Mouse (Mus musculus) lung, postnatal 0 days (tissue): ENCODE measurements around the gene Ap3d1. TPM values are rescaled to one million over a fixed set of nuclear protein-coding genes. Genes with fewer than 3 reads are reported as not detected.

Experiments
- ATAC-seq: fragments of 200-750 bp; cut with Nextera tagmentation; 2 replicates; pipeline ENCODE4 v1.8.0; 2017; ENCODE audit warnings: moderate library complexity
- DNase-seq: peaks from one replicate; pipeline ENCODE4 v3.0.0-alpha.2; 2016; ENCODE audit warnings: low spot score
- H3K27ac ChIP-seq: fragments of 300-500 bp; sonication (generic); 2 replicates; pipeline ENCODE4 v1.5.1; 2014; ENCODE audit warnings: antibody characterized with exemption, mild to moderate bottlenecking, low read length, mixed read lengths
- H3K27me3 ChIP-seq: fragments of 300-500 bp; sonication (generic); replicated peaks from 2 replicates; pipeline ENCODE4 v1.6.1; 2014; ENCODE audit warnings: low read length, mixed read lengths; ENCODE audit not compliant: insufficient read depth
- H3K36me3 ChIP-seq: fragments of 300-500 bp; sonication (generic); 2 replicates; pipeline ENCODE4 v1.6.1; 2014; ENCODE audit warnings: low read length, mixed read lengths; ENCODE audit not compliant: insufficient read depth
- H3K4me1 ChIP-seq: fragments of 300-500 bp; sonication (generic); 2 replicates; pipeline ENCODE4 v1.6.1; 2014; ENCODE audit warnings: antibody characterized with exemption, low read depth, low read length, mixed read lengths; ENCODE audit not compliant: insufficient read depth
- H3K4me2 ChIP-seq: fragments of 300-500 bp; sonication (generic); replicated peaks from 2 replicates; pipeline ENCODE4 v1.6.1; 2014; ENCODE audit warnings: low read depth, mild to moderate bottlenecking, low read length, moderate library complexity, mixed read lengths
- H3K4me3 ChIP-seq: fragments of 300-500 bp; sonication (generic); 2 replicates; pipeline ENCODE4 v1.5.1; 2014; ENCODE audit warnings: low read depth, low read length
- H3K9ac ChIP-seq: fragments of 300-500 bp; sonication (generic); replicated peaks from 2 replicates; pipeline ENCODE4 v1.6.1; 2014; ENCODE audit warnings: low read depth, mild to moderate bottlenecking
- H3K9me3 ChIP-seq: fragments of 300-500 bp; sonication (generic); 2 replicates; pipeline ENCODE4 v1.6.1; 2016; ENCODE audit warnings: low read length, mixed read lengths
- CTCF ChIP-seq: IDR thresholded peaks from 2 replicates; pipeline ENCODE4 v1.5.1; 2016; ENCODE audit warnings: antibody characterized with exemption, mild to moderate bottlenecking
- EP300 ChIP-seq: IDR thresholded peaks from 2 replicates; pipeline ENCODE4 v1.6.1; 2016; ENCODE audit warnings: antibody characterized with exemption, mild to moderate bottlenecking, control low read depth
- WGBS: fragments of 180-500 bp; shearing (Covaris S2); extraction: QIAGEN DNeasy Blood & Tissue Kit; methylation state at CpG from one replicate; pipeline ENCODE4 v1.1.7; 2014; 5-methylcytosine and 5-hydroxymethylcytosine counted together
- polyA plus RNA-seq: library from polyadenylated mRNA; unstranded; fragments of >200 nt; fragmentation: Nextera tagmentation; extraction: Ambion mirVana; gene quantifications from 2 replicates; pipeline ENCODE4 v1.2.1, GENCODE M21; 2015

The Ap3d1 gene
- polyA plus RNA-seq, 1 experiment from 2014 or later = 49.3 TPM

GRCm38 (mm10) chr10:80669018-80669417, 73.0 kb downstream of the Ap3d1 start:
- no peak for ATAC-seq
- no peak for DNase-seq
- no peaks in the 10 kb centered on the region for H3K9me3 ChIP-seq
- TF ChIP-seq CTCF (no peak), EP300 (no peak)
- 82% methylated on average over 12 of the region's 12 CpGs for WGBS
- no peak overlapping the region for H3K9ac ChIP-seq
- H3K4me3 ChIP-seq = no peak overlapping the region
- peaks cover 59% of the 10 kb centered on the region for H3K36me3 ChIP-seq
- no peak overlapping the region for H3K4me2 ChIP-seq
- no peaks in the 10 kb centered on the region for H3K27me3 ChIP-seq
- H3K4me1 ChIP-seq = peaks cover 30% of the 10 kb centered on the region
- no peak overlapping the region for H3K27ac ChIP-seq

DNA sequence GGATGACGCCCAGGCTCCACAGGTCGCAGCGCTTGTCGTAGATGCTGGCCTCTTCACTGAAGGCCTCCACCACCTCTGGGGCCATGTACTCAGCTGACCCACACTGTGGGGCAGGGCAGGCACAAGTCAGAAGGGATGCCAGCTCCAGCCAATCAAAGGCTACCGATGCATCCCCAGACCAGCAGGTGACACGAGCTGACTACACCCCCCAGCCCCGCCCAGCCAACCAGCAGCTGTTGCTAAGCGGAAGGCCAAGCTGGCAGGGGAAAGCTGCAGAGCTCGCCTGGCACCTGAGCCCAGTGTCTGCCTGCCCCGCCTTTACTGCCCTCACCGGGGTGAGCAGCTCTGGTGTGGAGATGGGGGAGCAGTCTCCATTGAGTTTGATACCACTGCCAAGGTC, 73.5 kb downstream of the Ap3d1 start:
- ATAC-seq = no peak
- peaks cover 29% of the 10 kb centered on the region for H3K4me1 ChIP-seq
- H3K27ac ChIP-seq = no peak overlapping the region
- no peak overlapping the region for H3K4me2 ChIP-seq
- no peak overlapping the region for H3K4me3 ChIP-seq
- no peak for DNase-seq
- TF ChIP-seq EP300 (no peak), CTCF (no peak)
- WGBS = 73% methylated on average over 11 of the region's 11 CpGs
- H3K9me3 ChIP-seq = no peaks in the 10 kb centered on the region
- no peaks in the 10 kb centered on the region for H3K27me3 ChIP-seq
- no peak overlapping the region for H3K9ac ChIP-seq
- H3K36me3 ChIP-seq = peaks cover 59% of the 10 kb centered on the region

- H3K9ac ChIP-seq = no peak overlapping the region
- no peaks in the 10 kb centered on the region for H3K9me3 ChIP-seq
- H3K27me3 ChIP-seq = no peaks in the 10 kb centered on the region
- H3K4me3 ChIP-seq = no peak overlapping the region
- DNase-seq = no peak
- peaks cover 49% of the 10 kb centered on the region for H3K36me3 ChIP-seq
- H3K27ac ChIP-seq = peak overlapping the region; percentile 94; the same call in 1 of the 2 replicates
- no peak overlapping the region for H3K4me2 ChIP-seq
- H3K4me1 ChIP-seq = peaks cover 23% of the 10 kb centered on the region; the same call in 1 of the 2 replicates
- 68% methylated on average over 19 of the region's 19 CpGs for WGBS
- no peak for ATAC-seq
- TF ChIP-seq EP300 (no peak), CTCF (no peak)
These were observed 75.1 kb downstream of the Ap3d1 start for GRCm38 (mm10) chr10:80666837-80667412.

DNA sequence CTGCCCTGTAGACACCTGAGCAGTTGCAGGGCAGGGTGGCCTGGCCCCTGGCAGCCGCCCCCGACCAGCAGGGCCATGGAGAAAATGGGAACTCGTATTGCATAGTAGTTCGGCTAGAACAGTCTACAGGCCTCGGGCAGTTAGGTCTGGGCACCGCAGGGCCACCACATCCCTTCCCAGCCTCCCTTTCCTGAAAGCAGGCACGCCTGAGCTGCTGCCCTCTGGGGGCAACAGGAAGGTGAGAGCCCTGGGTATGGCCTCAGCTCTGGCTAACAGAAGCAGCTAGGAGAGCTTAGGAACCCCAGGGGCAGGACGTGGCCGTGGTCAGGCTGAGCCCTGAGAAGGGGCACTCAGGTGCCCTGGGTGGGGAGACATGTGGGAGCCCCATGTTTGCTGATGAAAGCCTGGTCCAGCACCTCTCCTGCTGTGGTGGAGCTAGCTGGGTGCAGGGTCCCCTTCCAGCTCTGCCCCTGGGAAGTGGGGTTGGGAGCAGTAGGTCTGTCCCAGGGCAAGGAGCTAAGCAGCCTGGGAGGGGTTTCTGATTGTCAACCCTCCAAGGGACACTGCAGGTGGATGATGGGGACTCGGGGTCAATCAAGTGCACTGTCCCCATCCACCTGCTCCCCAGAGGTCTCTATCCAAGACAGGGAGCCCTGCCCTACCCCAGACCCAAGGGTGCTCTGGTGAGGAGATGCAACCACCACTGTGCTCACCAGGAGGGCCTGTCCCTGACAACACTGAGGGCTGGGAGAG, 75.9 kb downstream of the Ap3d1 start:
- no peak overlapping the region for H3K4me2 ChIP-seq
- no peak for TF ChIP-seq EP300
- TF ChIP-seq CTCF = peak; percentile 46
- no peaks in the 10 kb centered on the region for H3K9me3 ChIP-seq
- H3K9ac ChIP-seq = no peak overlapping the region
- no peak for ATAC-seq
- H3K36me3 ChIP-seq = peaks cover 42% of the 10 kb centered on the region
- no peaks in the 10 kb centered on the region for H3K27me3 ChIP-seq
- H3K27ac ChIP-seq = peak overlapping the region; percentile 94
- H3K4me3 ChIP-seq = no peak overlapping the region
- peaks cover 23% of the 10 kb centered on the region; the same call in 1 of the 2 replicates for H3K4me1 ChIP-seq
- WGBS = 61% methylated on average over 10 of the region's 10 CpGs
- no peak for DNase-seq

DNA sequence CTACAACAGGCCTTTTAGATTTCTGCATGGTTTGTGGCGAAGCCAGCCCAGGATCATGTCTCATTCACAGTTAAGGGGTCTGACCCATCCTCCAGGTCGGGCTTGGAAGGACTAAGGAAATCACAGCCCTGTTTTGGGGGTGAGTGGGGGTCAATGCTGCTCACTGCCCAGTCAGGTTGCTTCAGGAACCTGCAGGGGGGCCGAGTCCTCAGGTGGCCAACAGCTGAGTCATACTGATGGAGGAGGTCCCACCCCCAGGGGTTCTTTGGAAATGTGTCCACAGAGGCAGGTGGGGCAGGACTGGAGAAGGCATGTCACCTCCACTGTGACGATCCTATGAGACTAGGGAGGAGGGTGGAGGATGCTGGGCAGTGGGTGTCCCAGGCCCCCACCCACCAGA, 76.6 kb downstream of the Ap3d1 start:
- H3K4me2 ChIP-seq = 0 out of 2 replicates have a peak overlapping the region, but pooled peaks have one; percentile 33
- H3K9ac ChIP-seq = 0 out of 2 replicates have a peak overlapping the region, but pooled peaks have one; percentile 16
- H3K27ac ChIP-seq = peak overlapping the region; percentile 94
- ATAC-seq (no peak), DNase-seq (peak; percentile 56)
- H3K36me3 ChIP-seq = peaks cover 35% of the 10 kb centered on the region
- WGBS = 34% methylated on average over 4 of the region's 4 CpGs
- no peaks in the 10 kb centered on the region for H3K9me3 ChIP-seq
- TF ChIP-seq CTCF (no peak), EP300 (no peak)
- peaks cover 23% of the 10 kb centered on the region; the same call in 1 of the 2 replicates for H3K4me1 ChIP-seq
- H3K27me3 ChIP-seq = no peaks in the 10 kb centered on the region
- no peak overlapping the region for H3K4me3 ChIP-seq

DNA sequence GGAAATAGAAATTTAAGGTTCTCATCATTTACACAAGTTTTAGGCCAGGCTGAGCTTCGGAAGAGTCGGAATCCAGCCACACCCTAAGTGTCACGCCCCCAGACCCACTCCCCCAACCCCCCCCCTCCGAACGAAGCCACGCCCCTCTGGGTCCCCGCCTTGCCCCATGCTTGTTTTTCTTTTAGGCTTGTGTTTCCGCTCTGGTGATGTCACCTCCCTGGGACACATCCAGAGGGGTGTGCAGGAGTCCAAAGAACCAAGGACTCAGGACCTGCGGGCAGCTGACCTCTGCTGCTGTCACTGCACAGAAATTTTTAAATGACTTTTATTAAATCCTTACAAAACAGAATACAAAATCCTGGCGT, 77.1 kb downstream of the Ap3d1 start:
- Histone ChIP-seq H3K4me1 (peaks cover 23% of the 10 kb centered on the region; the same call in 1 of the 2 replicates), H3K27ac (peak overlapping the region; percentile 94), H3K9ac (0 out of 2 replicates have a peak overlapping the region, but pooled peaks have one; percentile 16), H3K36me3 (peaks cover 35% of the 10 kb centered on the region), H3K9me3 (no peaks in the 10 kb centered on the region), H3K4me2 (peak overlapping the region; percentile 33), H3K4me3 (peak overlapping the region; percentile 8; the same call in 1 of the 2 replicates), H3K27me3 (no peaks in the 10 kb centered on the region)
- WGBS = 4% methylated on average over 10 of the region's 10 CpGs
- TF ChIP-seq CTCF (no peak), EP300 (no peak)
- ATAC-seq (peak; percentile 80), DNase-seq (peak; percentile 92)
